ENCODE assay signal across 9 mouse cellular contexts in genomic region chr9:110466179-110466578, GRCm38 (mm10). TPM values are rescaled to one million over a fixed set of nuclear protein-coding genes. Genes with fewer than 3 reads are reported as not detected.
DNase-seq lines count a peak whose midpoint lies in the region; ATAC-seq and TF ChIP-seq lines count a peak whose summit lies in the region.
"Had no signal": no experiment of that assay in that cellular context is flagged by ENCODE, and none has a peak within 500 bp of the region (broad histone marks: within the 10 kb centered on the region; RNA-seq: fewer than 3 reads in every experiment).

No protein-coding gene starts in this region.

- H3K4me1 ChIP-seq in intestine, postnatal 0 days (replicated peaks; ENCODE audit: control insufficient read depth, insufficient read depth, low read length) = 0 out of 2 replicates have a peak, but pooled peaks cover 5% of the 10 kb centered on the region
- 0 out of 2 replicates have a peak, but pooled peaks cover 3% of the 10 kb centered on the region for H3K4me1 ChIP-seq in intestine, embryonic 15.5 days (replicated peaks)
- H3K4me1 ChIP-seq: limb, embryonic 12.5 days had no signal

- no peaks in the 10 kb centered on the region for H3K27me3 ChIP-seq in intestine, postnatal 0 days (replicated peaks; ENCODE audit: control insufficient read depth, insufficient read depth, low read length)
- no peaks in the 10 kb centered on the region for H3K27me3 ChIP-seq in intestine, embryonic 15.5 days (replicated peaks)
- H3K27me3 ChIP-seq: limb, embryonic 12.5 days had no signal

- DNase-seq in CD4-positive helper T cell, adult 2 months (ENCODE audit: low read depth, low spot score) = peak; percentile 62
- peak; percentile 26 for DNase-seq in adipocyte (ENCODE audit: low spot score)
- no peak for DNase-seq in frontal cortex, postnatal 10 days (ENCODE audit: low spot score in 2 of 2)
- DNase-seq in adrenal gland, adult (ENCODE audit: inconsistent age in 2 of 2, low spot score in 1 of 2) = no peak
- DNase-seq in adrenal gland, postnatal 10 days = no peak

- peak; percentile 57 for TF ChIP-seq CTCF in intestine, postnatal 0 days (IDR thresholded peaks at IDR 0.05; ENCODE audit: low read depth)

- peaks cover 10% of the 10 kb centered on the region; the same call in 1 of the 2 replicates for H3K36me3 ChIP-seq in intestine, postnatal 0 days (ENCODE audit: control insufficient read depth, insufficient read depth)
- H3K36me3 ChIP-seq in intestine, embryonic 15.5 days = no peaks in the 10 kb centered on the region

- no peak overlapping the region for H3K4me3 ChIP-seq in intestine, postnatal 0 days (ENCODE audit: low read depth, low read length)
- H3K4me3 ChIP-seq in intestine, embryonic 15.5 days (replicated peaks) = no peak overlapping the region
- H3K4me3 ChIP-seq: limb, embryonic 12.5 days had no signal

- H3K4me2 ChIP-seq in intestine, postnatal 0 days (replicated peaks; ENCODE audit: low read depth) = no peak overlapping the region
- H3K4me2 ChIP-seq in intestine, embryonic 15.5 days (replicated peaks) = no peak overlapping the region
- H3K4me2 ChIP-seq: limb, embryonic 12.5 days had no signal

- H3K9ac ChIP-seq in intestine, postnatal 0 days (ENCODE audit: low read depth, low read length) = no peak overlapping the region
- H3K9ac ChIP-seq in intestine, embryonic 15.5 days = no peak overlapping the region
- H3K9ac ChIP-seq: limb, embryonic 12.5 days had no signal

- no peak overlapping the region for H3K27ac ChIP-seq in intestine, postnatal 0 days (ENCODE audit: low read depth, low read length)
- no peak overlapping the region for H3K27ac ChIP-seq in intestine, embryonic 15.5 days
- H3K27ac ChIP-seq: limb, embryonic 12.5 days had no signal

- 90% methylated on average over 3 of the region's 3 CpGs for WGBS in intestine, postnatal 0 days
- 90% methylated on average over 3 of the region's 3 CpGs for WGBS in intestine, embryonic 15.5 days

- ATAC-seq in intestine, postnatal 0 days = no peak
- no peak for ATAC-seq in intestine, embryonic 15.5 days
- peak; percentile 63; the same call in 1 of the 2 replicates for ATAC-seq in neutrophil, adult 5-6 weeks (ENCODE audit: extremely low read depth, insufficient number of reproducible peaks, low FRiP score, poor library complexity, severe bottlenecking)

- no peaks in the 10 kb centered on the region for H3K9me3 ChIP-seq in intestine, postnatal 0 days (ENCODE audit: control insufficient read depth)
- no peaks in the 10 kb centered on the region for H3K9me3 ChIP-seq in intestine, embryonic 15.5 days
- H3K9me3 ChIP-seq: limb, embryonic 12.5 days had no signal

RNA-seq across cellular contexts. Expression of gene Klhl18, which starts 10.3 kb away (rescaled TPM):
- 5.2 and 5.5 TPM in 2 replicates for polyA plus RNA-seq in intestine, postnatal 0 days (2015; fragmentation: Nextera tagmentation; extraction: Ambion mirVana)
- 7.2 and 8.5 TPM in 2 replicates for polyA plus RNA-seq in intestine, embryonic 15.5 days (2015; fragmentation: Nextera tagmentation; extraction: Ambion mirVana)
- total RNA-seq in neutrophil, adult 5-6 weeks (2017) = 41.9 and 42.6 TPM in 2 replicates
- 10 to 100 TPM; 12.3 to 13.8 TPM for total RNA-seq in adrenal gland, postnatal 10 days (2021)

RNA-seq across cellular contexts. Expression of gene Kif9, which starts 10.6 kb away (rescaled TPM):
- polyA plus RNA-seq in intestine, postnatal 0 days (2015; fragmentation: Nextera tagmentation; extraction: Ambion mirVana) = 0.17 and 0.43 TPM in 2 replicates
- 0.72 and 0.79 TPM in 2 replicates for polyA plus RNA-seq in intestine, embryonic 15.5 days (2015; fragmentation: Nextera tagmentation; extraction: Ambion mirVana)
- total RNA-seq in neutrophil, adult 5-6 weeks (2017) = 5.1 and 5.4 TPM in 2 replicates
- total RNA-seq in adrenal gland, postnatal 10 days (2021) = under 1 TPM; 0.45 to 0.79 TPM

RNA-seq across cellular contexts. Expression of gene Ngp, which starts 46.6 kb away (rescaled TPM):
- 1.9 and 2.1 TPM in 2 replicates for polyA plus RNA-seq in intestine, postnatal 0 days (2015; fragmentation: Nextera tagmentation; extraction: Ambion mirVana)
- 5.3 and 10.7 TPM in 2 replicates for polyA plus RNA-seq in intestine, embryonic 15.5 days (2015; fragmentation: Nextera tagmentation; extraction: Ambion mirVana)
- total RNA-seq in neutrophil, adult 5-6 weeks (2017) = 17.9 and 25.6 TPM in 2 replicates
- 10 to 100 TPM; 25.5 to 35.5 TPM for total RNA-seq in adrenal gland, postnatal 10 days (2021)

RNA-seq across cellular contexts. Expression of gene Ptpn23, which starts 58.2 kb away (rescaled TPM):
- 10.0 and 10.8 TPM in 2 replicates for polyA plus RNA-seq in intestine, postnatal 0 days (2015; fragmentation: Nextera tagmentation; extraction: Ambion mirVana)
- 12.2 and 15.6 TPM in 2 replicates for polyA plus RNA-seq in intestine, embryonic 15.5 days (2015; fragmentation: Nextera tagmentation; extraction: Ambion mirVana)
- total RNA-seq in neutrophil, adult 5-6 weeks (2017) = 14.7 and 15.6 TPM in 2 replicates
- total RNA-seq in adrenal gland, postnatal 10 days (2021) = 10 to 100 TPM; 33.4 to 38.8 TPM

Comparison
In these comparisons a context has a peak if more than half of its experiments do, and no peak if none do; other contexts are left out.
1. DNase-seq: peak in CD4-positive helper T cell, adult 2 months (single experiment) and adipocyte (single experiment); none in frontal cortex, postnatal 10 days (0 of 2), adrenal gland, adult (0 of 2) and adrenal gland, postnatal 10 days (single experiment).